Mouse (Mus musculus) kidney, adult 2 months (tissue): ENCODE results near the gene Bptf. TPM values are rescaled to one million over a fixed set of nuclear protein-coding genes. Genes with fewer than 3 reads are reported as not detected.
A peak's percentile ranks its signal among the peaks of the same experiment; 100 is the strongest.
"Not testable (repeated sequence)": the region's sequence is repeated elsewhere in the genome, so short reads cannot be mapped to it uniquely, and the experiment has no call there.

Source experiments
- DNase-seq: peaks from one replicate; pipeline ENCODE4 v3.0.0; 2021
- H3K27ac ChIP-seq: fragments of 200-500 bp; 2 replicates; pipeline ENCODE4 v1.5.1; 2012; ENCODE audit warnings: low read depth, low read length, control low read depth, inconsistent platforms; ENCODE audit not compliant: insufficient read depth
- H3K27me3 ChIP-seq: fragments of 200-500 bp; replicated peaks from 2 replicates; pipeline ENCODE4 v1.6.1; 2012; ENCODE audit warnings: mild to moderate bottlenecking, moderate library complexity, low read length, inconsistent platforms; ENCODE audit not compliant: control insufficient read depth, insufficient read depth
- H3K36me3 ChIP-seq: fragments of 200-500 bp; 2 replicates; pipeline ENCODE4 v1.6.1; 2012; ENCODE audit warnings: mild to moderate bottlenecking, moderate library complexity, low read length, inconsistent platforms; ENCODE audit not compliant: control insufficient read depth, insufficient read depth
- H3K4me1 ChIP-seq: fragments of 200-500 bp; 2 replicates; pipeline ENCODE4 v1.6.1; 2011; ENCODE audit warnings: low read length; ENCODE audit not compliant: control insufficient read depth, insufficient read depth
- H3K4me3 ChIP-seq: fragments of 200-500 bp; 2 replicates; pipeline ENCODE4 v1.5.1; 2011; ENCODE audit warnings: mild to moderate bottlenecking, low read depth, low read length, control low read depth; ENCODE audit not compliant: insufficient read depth
- CTCF ChIP-seq: fragments of 200-500 bp; conservative IDR thresholded peaks from 2 replicates; pipeline ENCODE4 v1.5.1; 2011; ENCODE audit warnings: low read depth, mild to moderate bottlenecking, control low read depth, low read length, moderate library complexity, mixed read lengths; ENCODE audit not compliant: insufficient read depth, insufficient read length
- POLR2A ChIP-seq: fragments of 200-500 bp; IDR thresholded peaks from one replicate; pipeline ENCODE4 v1.6.1; 2011; ENCODE audit warnings: low read depth, low read length, control low read depth
- WGBS: fragments of 180-500 bp; shearing (Covaris S2); methylation state at CpG from one replicate; pipeline ENCODE4 v1.1.7; 2018; 5-methylcytosine and 5-hydroxymethylcytosine counted together
- polyA plus RNA-seq: library from polyadenylated mRNA; depleted of rRNA; stranded (reverse); fragments of >200 nt; gene quantifications from 2 replicates; pipeline ENCODE4 v1.2.3, GENCODE M21; 2012; rRNA removed

Gene Bptf
- polyA plus RNA-seq, 1 experiment, result 16.7 TPM

- Histone ChIP-seq H3K4me1 (peaks cover 11% of the 10 kb centered on the region; the same call in 1 of the 2 replicates), H3K4me3 (peak within 1 kb of the TSS; percentile 80), H3K36me3 (peaks cover 7% of the 10 kb centered on the region), H3K27ac (peak within 1 kb of the TSS; percentile 95), H3K27me3 (no peaks in the 10 kb centered on the region)
- DNase-seq, result peak; percentile 96
- under 1% methylated on average over 62 of the region's 62 CpGs for WGBS
- TF ChIP-seq CTCF (no peak), POLR2A (peak; percentile 94)
Measured at GRCm38 (mm10) chr11:106999151-106999948, 132.6 kb downstream of the Bptf start, which contains the start of gene Kpna2. Kpna2 (minus strand) TSS chr11:106999541.

GRCm38 (mm10) chr11:106998651-106999150 is 133.2 kb downstream of the Bptf start:
- no peak for TF ChIP-seq POLR2A
- TF ChIP-seq CTCF, result no peak
- H3K4me3 ChIP-seq, result peak overlapping the region; percentile 80
- WGBS, result under 1% methylated on average over 26 of the region's 26 CpGs
- peaks cover 11% of the 10 kb centered on the region; the same call in 1 of the 2 replicates for H3K4me1 ChIP-seq
- H3K27ac ChIP-seq, result peak overlapping the region; percentile 57
- H3K27me3 ChIP-seq, result no peaks in the 10 kb centered on the region
- DNase-seq, result peak; percentile 24
- H3K36me3 ChIP-seq, result peaks cover 7% of the 10 kb centered on the region

GRCm38 (mm10) chr11:106997976-106998375 is 134.0 kb downstream of the Bptf start:
- 39% methylated on average over 5 of the region's 5 CpGs for WGBS
- DNase-seq, result no peak
- H3K4me1 ChIP-seq, result peaks cover 11% of the 10 kb centered on the region; the same call in 1 of the 2 replicates
- peaks cover 7% of the 10 kb centered on the region for H3K36me3 ChIP-seq
- H3K4me3 ChIP-seq, result no peak overlapping the region
- H3K27ac ChIP-seq, result no peak overlapping the region
- TF ChIP-seq CTCF (no peak), POLR2A (no peak)
- H3K27me3 ChIP-seq, result no peaks in the 10 kb centered on the region

- H3K4me1 ChIP-seq, H3K4me3 ChIP-seq, DNase-seq, H3K27ac ChIP-seq, H3K27me3 ChIP-seq, H3K36me3 ChIP-seq: not testable (repeated sequence)
- WGBS, result 90% methylated on average over 7 of the region's 7 CpGs
Measured at GRCm38 (mm10) chr11:106996492-106996891, 135.4 kb downstream of the Bptf start.

- 82% methylated on average over 3 of the region's 3 CpGs for WGBS
- no peak for TF ChIP-seq CTCF
- no peak for TF ChIP-seq POLR2A
- Histone ChIP-seq H3K27me3 (no peaks in the 10 kb centered on the region), H3K4me1 (0 out of 2 replicates have a peak, but pooled peaks cover 2% of the 10 kb centered on the region), H3K36me3 (peaks cover 12% of the 10 kb centered on the region), H3K27ac (no peak overlapping the region), H3K4me3 (no peak overlapping the region)
- DNase-seq, result no peak
Measured at GRCm38 (mm10) chr11:106994246-106995085, 137.5 kb downstream of the Bptf start.

GRCm38 (mm10) chr11:106987384-106987783 is 144.5 kb downstream of the Bptf start:
- Histone ChIP-seq H3K4me1 (0 out of 2 replicates have a peak, but pooled peaks cover 1% of the 10 kb centered on the region), H3K36me3 (peaks cover 9% of the 10 kb centered on the region), H3K27ac (no peak overlapping the region), H3K4me3 (no peak overlapping the region), H3K27me3 (no peaks in the 10 kb centered on the region)
- WGBS, result 92% methylated on average over 2 of the region's 2 CpGs
- no peak for DNase-seq
- no peak for TF ChIP-seq POLR2A

- H3K4me1 ChIP-seq, H3K27me3 ChIP-seq, H3K4me3 ChIP-seq, DNase-seq, H3K27ac ChIP-seq, H3K36me3 ChIP-seq: not testable (repeated sequence)
- 87% methylated on average over 9 of the region's 9 CpGs for WGBS
Measured at GRCm38 (mm10) chr11:106985979-106986604, 145.8 kb downstream of the Bptf start.

Other genes with a start within 250 kb of the Bptf start
- gene Smurf2, start 211.4 kb downstream of the Bptf start, polyA plus RNA-seq, result 12.1 and 14.7 TPM in 2 replicates
- gene Kpna2, start 132.6 kb downstream of the Bptf start, polyA plus RNA-seq, result 11.9 and 14.1 TPM in 2 replicates
- gene 1810010H24Rik, start 106.4 kb downstream of the Bptf start, polyA plus RNA-seq, result 1.8 and 2.6 TPM in 2 replicates
- 7.1 and 7.7 TPM in 2 replicates for gene Nol11, start 57.3 kb upstream of the Bptf start, polyA plus RNA-seq